Mouse (Mus musculus) adrenal gland, adult 18-20 months (tissue): ENCODE results near the gene Guca1b. TPM values are rescaled to one million over a fixed set of nuclear protein-coding genes. Genes with fewer than 3 reads are reported as not detected.
"Not testable (repeated sequence)": the region's sequence is repeated elsewhere in the genome, so short reads cannot be mapped to it uniquely, and the experiment has no call there.

Experiments used
- DNase-seq, 2 experiments: peaks; one replicate each; pipeline ENCODE4 v3.0.0; 2021 to 2022; ENCODE audit warnings: low spot score in 2 of 2
- total RNA-seq, 2 experiments: library from RNA; stranded (reverse); gene quantifications; 1 replicate in 1 of 2; 2 replicates in 1 of 2; pipeline ENCODE4 v1.2.3; 2021

Guca1b gene
- total RNA-seq, 2 experiments from 2014 or later, result 1.2 to 2.9 TPM

DNA sequence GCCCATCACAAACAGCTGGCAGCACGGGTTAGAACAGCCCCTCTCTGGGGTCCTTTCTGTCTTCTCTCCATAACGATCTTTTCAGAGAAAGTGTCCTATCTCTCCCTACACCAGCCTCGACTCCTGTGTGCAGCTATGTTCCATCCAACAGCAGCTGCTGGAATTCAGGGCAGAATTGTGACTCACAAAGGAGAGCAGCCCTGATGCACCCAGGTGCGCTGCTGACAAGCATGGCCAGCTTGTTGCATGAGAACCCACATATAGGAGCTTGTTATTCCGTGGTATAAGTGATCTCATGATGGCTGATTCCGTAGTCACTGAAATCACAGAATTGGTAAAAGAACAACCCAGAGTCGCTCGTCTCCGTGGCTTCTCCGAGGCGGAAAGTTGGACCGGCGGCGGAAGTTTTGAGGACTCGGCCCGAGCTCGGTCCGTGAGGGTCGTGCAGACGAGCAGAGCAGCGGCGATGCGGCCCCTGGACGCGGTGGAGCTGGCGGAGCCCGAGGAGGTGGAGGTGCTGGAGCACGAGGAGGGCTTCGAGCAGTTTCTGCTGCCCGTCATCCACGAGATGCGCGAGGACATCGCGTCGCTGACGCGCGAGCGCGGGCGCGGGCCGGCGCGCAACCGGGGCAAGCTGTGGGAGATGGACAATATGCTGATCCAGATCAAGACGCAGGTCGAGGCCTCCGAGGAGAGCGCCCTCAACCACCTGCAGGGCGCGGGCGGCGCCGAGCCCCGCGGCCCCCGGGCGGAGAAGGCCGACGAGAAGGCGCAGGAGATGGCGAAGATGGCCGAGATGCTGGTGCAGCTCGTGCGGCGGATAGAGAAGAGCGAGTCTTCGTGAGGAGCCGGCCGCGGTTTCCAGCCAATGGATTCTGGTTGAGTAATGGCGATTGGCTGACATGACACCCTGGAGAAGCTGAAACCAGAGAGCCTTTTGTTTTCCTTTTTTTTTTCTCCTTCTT, 25.0 kb downstream of the Guca1b start:
- not testable (repeated sequence) for DNase-seq

DNA sequence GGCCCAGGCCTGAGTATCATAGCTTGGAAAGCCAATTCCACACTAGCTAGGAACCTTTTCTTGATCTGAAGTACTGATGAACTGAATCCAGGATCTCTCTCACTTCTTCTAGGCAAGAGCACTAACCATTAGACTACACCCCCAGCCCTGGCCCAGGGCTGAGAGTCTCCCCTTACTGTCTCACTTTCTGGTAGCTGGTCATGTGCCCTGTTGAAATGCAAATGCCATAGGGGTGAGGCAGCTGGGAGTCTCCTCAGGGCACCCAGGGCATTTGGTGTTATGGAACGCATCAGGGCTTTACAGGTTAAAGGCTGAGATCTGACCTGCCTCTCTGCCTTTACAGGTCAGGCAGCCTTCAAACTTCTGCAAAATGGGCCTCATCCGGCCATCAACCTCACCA, 35.0 kb downstream of the Guca1b start:
- DNase-seq, result no peak

- DNase-seq, result no peak
These were observed 36.4 kb downstream of the Guca1b start for GRCm38 (mm10) chr17:47421566-47421965.

GRCm38 (mm10) chr17:47422616-47423015, 37.4 kb downstream of the Guca1b start:
- DNase-seq, result not testable (repeated sequence)

- DNase-seq, result no peak
These were observed 39.0 kb downstream of the Guca1b start for GRCm38 (mm10) chr17:47424186-47424585.

GRCm38 (mm10) chr17:47427316-47427715, 42.1 kb downstream of the Guca1b start:
- no peak for DNase-seq

DNA sequence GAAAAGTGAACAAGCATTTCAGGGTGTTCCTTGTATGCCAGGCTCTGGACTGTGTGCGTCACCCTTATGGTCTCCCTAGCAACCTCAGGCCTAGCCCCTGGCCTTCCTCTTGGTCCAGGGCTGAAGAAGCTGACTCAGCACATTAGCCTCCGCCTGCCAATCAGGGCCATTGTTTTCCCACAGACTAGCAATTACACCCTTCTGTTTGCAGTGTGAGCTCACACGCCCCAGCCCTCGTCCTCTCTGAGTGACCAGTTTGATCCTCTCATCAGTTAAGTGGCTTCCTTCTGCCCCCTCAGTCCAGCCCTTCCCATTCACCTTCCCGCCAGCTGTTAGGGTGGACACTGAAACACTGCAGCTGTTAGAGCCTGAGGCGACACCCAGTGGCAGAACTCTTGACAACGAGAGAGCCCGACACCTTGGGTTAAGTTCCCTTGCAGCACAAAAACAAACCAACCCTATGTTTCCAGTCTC, 43.7 kb downstream of the Guca1b start:
- peak in 1 of 2 experiments; percentile 26 for DNase-seq

DNA sequence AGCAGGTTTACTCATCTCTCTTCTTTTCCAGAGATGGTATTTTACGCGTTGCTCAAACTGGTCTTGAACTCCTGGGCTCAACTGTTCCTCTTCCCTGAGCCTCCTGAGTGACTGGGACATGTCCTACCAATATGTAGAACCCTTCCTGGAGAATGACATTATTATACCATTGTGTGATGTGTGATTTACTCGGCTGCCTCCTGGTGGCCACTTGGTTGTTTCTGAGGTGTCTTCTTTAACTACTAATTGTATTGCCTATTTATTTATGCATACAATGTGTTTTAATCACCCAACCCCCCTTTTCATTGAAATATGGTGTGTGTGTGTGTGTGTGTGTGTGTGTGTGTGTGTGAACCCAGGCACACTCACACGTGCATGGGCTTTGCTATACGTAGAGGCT, 45.6 kb downstream of the Guca1b start:
- no peak for DNase-seq

DNA sequence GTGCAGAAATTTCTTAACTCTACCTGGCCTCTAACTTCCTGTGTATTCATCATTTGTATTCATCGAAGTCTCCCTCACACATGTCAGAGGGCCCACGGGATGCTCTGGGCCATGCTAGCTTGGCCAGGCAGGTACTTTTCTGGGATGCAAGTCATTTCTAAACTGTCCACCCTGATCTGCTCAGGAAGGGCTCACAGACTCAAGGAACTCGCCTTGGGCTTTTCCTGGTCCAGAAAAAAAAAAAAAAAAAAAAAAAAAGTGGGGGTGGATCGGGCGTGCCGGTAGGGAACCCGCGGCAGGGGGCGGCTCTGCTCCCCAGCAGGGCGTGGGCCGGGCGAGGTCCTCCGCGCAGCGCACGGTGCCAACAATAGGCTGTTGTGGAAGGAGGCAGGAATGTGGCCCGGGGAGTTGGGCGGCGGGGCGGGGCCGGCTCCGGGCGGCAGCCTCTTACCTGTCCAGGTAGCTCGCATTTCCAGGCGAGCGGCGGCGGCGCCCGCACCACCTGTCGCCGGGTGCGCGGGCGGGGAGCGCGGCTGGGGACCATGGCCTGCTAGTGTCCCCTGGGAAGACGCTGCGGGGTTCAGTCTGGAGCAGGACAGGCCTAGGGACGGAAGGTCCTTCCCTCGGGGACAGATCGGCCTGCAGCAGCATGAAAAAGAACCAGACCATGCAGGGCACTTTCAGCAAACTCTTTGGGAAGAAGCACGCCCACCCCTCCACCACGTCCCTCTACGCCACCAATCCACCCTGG, 51.1 kb downstream of the Guca1b start, which contains the start of gene AI661453:
AI661453 (plus strand) TSS at position 460 of the 751 bp plus-strand sequence.
- DNase-seq, result no peak

- no peak for DNase-seq
These were observed 51.8 kb downstream of the Guca1b start, which contains the start of gene 1700001C19Rik for GRCm38 (mm10) chr17:47436907-47437547. Gene 1700001C19Rik, minus strand, starts transcription at chr17:47437376.

DNA sequence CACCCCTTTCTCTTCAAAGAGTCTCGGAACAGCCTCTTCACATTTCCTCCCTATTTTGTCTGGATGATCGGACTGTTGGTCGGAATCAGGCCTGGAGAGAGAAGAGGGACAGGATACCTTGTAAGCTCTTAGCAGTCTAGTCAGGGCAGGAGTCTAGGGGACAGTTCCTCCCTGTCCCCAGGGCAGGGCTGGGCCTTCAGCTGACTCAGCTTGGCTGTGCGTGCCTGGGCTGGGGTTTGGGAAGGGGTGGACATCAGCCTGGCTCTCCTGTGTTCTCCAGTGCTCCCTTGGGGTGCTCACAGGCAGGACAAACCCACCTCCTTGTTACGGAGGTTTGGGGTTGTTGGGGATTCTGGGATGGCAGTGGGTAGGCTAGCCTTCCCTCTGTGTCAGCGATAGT, 53.4 kb downstream of the Guca1b start:
- no peak for DNase-seq

DNA sequence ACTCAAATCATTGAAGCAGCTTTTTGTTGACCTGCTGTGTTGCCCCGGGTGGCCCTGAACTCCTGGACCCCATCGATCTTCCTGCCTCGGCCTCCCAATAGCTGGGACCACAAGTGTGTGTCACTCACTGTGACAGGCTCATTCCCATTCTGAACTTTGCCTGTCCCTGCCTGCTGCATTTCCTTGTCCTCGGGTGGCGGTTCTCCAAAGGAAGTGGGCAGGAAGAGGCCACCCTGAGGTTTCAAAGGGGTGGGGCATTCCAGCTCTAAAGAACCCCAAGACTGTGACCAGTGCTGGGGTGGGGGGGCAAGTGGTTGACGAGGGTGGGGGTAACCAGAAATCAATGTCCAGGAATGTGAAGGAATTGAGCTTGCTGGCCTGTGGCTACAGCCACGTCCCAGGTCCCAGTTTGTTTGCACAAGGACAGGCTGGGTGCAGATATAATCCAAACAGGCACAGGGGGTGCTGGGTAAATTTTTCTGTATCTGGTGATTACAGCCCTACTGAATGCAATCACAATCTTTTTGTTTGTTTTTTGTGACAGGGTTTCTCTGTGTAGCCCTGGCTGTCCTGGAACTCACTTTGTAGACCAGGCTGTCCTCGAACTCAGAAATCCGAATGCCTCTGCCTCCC, 54.3 kb downstream of the Guca1b start:
- no peak for DNase-seq

DNA sequence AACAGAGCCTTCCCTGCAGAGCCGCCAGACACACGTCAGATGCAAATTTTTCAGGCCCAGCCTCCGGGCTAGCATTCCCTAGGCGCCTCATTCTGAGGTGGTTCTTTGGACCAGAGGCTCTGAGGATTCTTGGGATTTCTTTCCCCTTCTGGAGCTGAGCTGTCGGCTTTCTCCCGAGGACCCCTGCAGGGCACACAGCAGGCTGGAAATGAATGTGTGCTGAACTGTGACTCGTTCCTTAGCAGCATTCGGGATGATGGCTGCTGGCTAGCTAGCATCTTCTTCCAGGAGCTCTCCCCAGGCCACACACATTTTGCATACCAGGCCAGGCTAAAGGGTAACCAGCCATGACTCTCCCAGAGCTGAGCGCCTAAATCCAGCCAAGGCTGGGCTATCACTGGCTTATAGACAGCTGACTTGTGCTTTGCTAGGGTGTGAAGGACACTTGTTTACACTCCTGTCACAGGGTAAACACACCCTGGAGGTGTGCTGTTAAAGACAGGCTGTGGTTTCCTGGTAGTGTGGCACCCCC, 55.2 kb downstream of the Guca1b start:
- no peak for DNase-seq

GRCm38 (mm10) chr17:47441296-47442051, 56.3 kb downstream of the Guca1b start:
- no peak for DNase-seq

GRCm38 (mm10) chr17:47442271-47442670, 57.1 kb downstream of the Guca1b start:
- no peak for DNase-seq
